8 mouse cellular contexts compared by ENCODE assay signal in the genomic region with DNA sequence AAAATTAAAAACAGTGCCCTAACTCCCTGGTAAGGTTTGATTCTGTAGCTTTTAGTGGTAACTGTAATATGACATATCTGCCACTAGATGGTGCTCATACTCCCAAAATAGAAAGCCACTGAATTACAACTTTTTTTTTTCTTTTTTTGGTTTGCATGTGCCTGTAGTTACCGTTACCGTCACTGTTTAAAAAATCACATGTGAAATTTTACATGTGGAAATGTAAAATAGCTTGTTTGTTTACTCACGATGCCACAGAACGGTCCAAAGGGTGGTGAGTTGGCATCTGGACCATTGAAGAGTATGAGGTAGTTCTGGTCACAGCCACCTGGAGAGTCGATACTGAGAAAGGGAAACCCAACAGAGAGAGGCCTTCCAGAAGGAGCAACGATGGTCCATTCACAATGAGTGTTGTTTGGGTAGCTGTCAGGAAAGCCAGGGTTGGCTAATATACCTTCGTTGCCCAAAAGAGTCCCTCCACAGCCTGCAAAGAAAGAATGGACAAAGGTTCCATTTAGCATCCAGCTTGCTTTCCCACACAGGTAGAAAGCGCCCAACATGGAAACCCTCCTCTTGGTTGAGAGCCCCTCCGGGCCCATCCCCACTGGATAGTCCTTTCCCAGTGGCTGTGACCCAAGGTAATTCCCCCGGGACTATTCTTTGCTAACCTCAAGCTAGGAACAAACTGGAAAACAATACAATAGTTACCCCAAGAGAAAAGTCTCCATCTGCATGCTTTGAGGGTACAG. TPM values are rescaled to one million over a fixed set of nuclear protein-coding genes. Genes with fewer than 3 reads are reported as not detected.
DNase-seq lines count a peak whose midpoint lies in the region; ATAC-seq and TF ChIP-seq lines count a peak whose summit lies in the region.

No protein-coding gene starts in this region.

- no peak overlapping the region for H3K27ac ChIP-seq in cerebellum, adult 2 months (ENCODE audit: insufficient read depth, low read length)
- H3K27ac ChIP-seq in neural tube, embryonic 14.5 days (ENCODE audit: low read depth, low read length): no peak overlapping the region
- no peak overlapping the region for H3K27ac ChIP-seq in hindbrain, embryonic 12.5 days

- no peak overlapping the region for H3K4me2 ChIP-seq in neural tube, embryonic 14.5 days (ENCODE audit: low read depth, low read length)
- H3K4me2 ChIP-seq in hindbrain, embryonic 12.5 days (replicated peaks): no peak overlapping the region

- H3K36me3 ChIP-seq in neural tube, embryonic 14.5 days (ENCODE audit: control insufficient read depth, insufficient read depth, low read length): no peaks in the 10 kb centered on the region
- no peaks in the 10 kb centered on the region for H3K36me3 ChIP-seq in hindbrain, embryonic 12.5 days

- DNase-seq in cerebellum, adult 2 months: no peak
- DNase-seq in cerebellum, adult 18-20 months: no peak
- no peak for DNase-seq in neural tube, embryonic 10.5 days (ENCODE audit: extremely low spot score, low spot score)
- DNase-seq in thymus, postnatal 4 days: no peak
- no peak for DNase-seq in gastrocnemius, postnatal 14 days

- H3K9me3 ChIP-seq in neural tube, embryonic 14.5 days (ENCODE audit: control insufficient read depth, low read length): no peaks in the 10 kb centered on the region
- H3K9me3 ChIP-seq in hindbrain, embryonic 12.5 days (replicated peaks): no peaks in the 10 kb centered on the region

- no peaks in the 10 kb centered on the region for H3K4me1 ChIP-seq in cerebellum, adult 2 months (ENCODE audit: control insufficient read depth, insufficient read depth, low read length)
- H3K4me1 ChIP-seq in neural tube, embryonic 14.5 days (ENCODE audit: control insufficient read depth, insufficient read depth, low read length): no peaks in the 10 kb centered on the region
- H3K4me1 ChIP-seq in hindbrain, embryonic 12.5 days: no peaks in the 10 kb centered on the region

- TF ChIP-seq CTCF in cerebellum, adult 2 months (IDR thresholded peaks at IDR 0.05; ENCODE audit: borderline replicate concordance, insufficient read depth, low read depth, low read length): peak; percentile 50; the same call in 1 of the 2 replicates

- no peak overlapping the region for H3K9ac ChIP-seq in neural tube, embryonic 14.5 days (replicated peaks; ENCODE audit: low read depth, low read length)
- no peak overlapping the region for H3K9ac ChIP-seq in hindbrain, embryonic 12.5 days

- H3K27me3 ChIP-seq in cerebellum, adult 2 months (ENCODE audit: control insufficient read depth, insufficient read depth, low read length): no peaks in the 10 kb centered on the region
- no peaks in the 10 kb centered on the region for H3K27me3 ChIP-seq in neural tube, embryonic 14.5 days (ENCODE audit: control insufficient read depth, insufficient read depth, low read length)
- H3K27me3 ChIP-seq in hindbrain, embryonic 12.5 days: no peaks in the 10 kb centered on the region

- 50% methylated on average over 10 of the region's 10 CpGs for WGBS in cerebellum, adult 2 months
- 59% methylated on average over 10 of the region's 10 CpGs for WGBS in neural tube, embryonic 14.5 days
- 51% methylated on average over 10 of the region's 10 CpGs for WGBS in hindbrain, embryonic 12.5 days

- no peak for TF ChIP-seq POLR2A in cerebellum, adult 2 months (IDR thresholded peaks at IDR 0.05; ENCODE audit: borderline replicate concordance, insufficient read depth, low read length)

- intact Hi-C loops in gastrocnemius, postnatal 14 days (cut with DNase I; ENCODE audit: low total_unique reads): no loop called here

- no peak overlapping the region for H3K4me3 ChIP-seq in cerebellum, adult 2 months (replicated peaks; ENCODE audit: insufficient read depth, low read depth, low read length)
- no peak overlapping the region for H3K4me3 ChIP-seq in neural tube, embryonic 14.5 days (ENCODE audit: low read depth, low read length)
- H3K4me3 ChIP-seq in hindbrain, embryonic 12.5 days: no peak overlapping the region

- ATAC-seq in neural tube, embryonic 14.5 days (ENCODE audit: low read depth): peak; percentile 56
- ATAC-seq in hindbrain, embryonic 12.5 days (ENCODE audit: low FRiP score): peak; percentile 23; the same call in 1 of the 2 replicates
- ATAC-seq in neutrophil, adult 5-6 weeks (ENCODE audit: extremely low read depth, insufficient number of reproducible peaks, low FRiP score, poor library complexity, severe bottlenecking): peak; percentile 70

RNA-seq across cellular contexts. Expression of a gene that starts 7.1 kb away (rescaled TPM):
- 34.3 and 41.3 TPM in 2 replicates for polyA plus RNA-seq in cerebellum, adult 2 months (2012; rRNA removed)
- polyA plus RNA-seq in neural tube, embryonic 14.5 days (2014; fragmentation: Nextera tagmentation; extraction: Ambion mirVana): 61.6 and 65.1 TPM in 2 replicates
- 86.5 and 92.6 TPM in 2 replicates for polyA plus RNA-seq in hindbrain, embryonic 12.5 days (2016; fragmentation: Nextera tagmentation; extraction: Ambion mirVana)
- 69.5 and 84.2 TPM in 2 replicates for total RNA-seq in neutrophil, adult 5-6 weeks (2017)
- 10 to 100 TPM; 49.3 to 53.0 TPM for total RNA-seq in gastrocnemius, postnatal 14 days (2021)
